Mouse (Mus musculus) thymus, adult 2 months (tissue): ENCODE data around the gene Prkca.

Experiments used
- CTCF ChIP-seq: fragments of 200-500 bp; IDR thresholded peaks from 2 replicates; pipeline ENCODE4 v1.5.1; 2012; ENCODE audit warnings: mild to moderate bottlenecking, control low read depth, low read length, moderate library complexity, borderline replicate concordance; ENCODE audit not compliant: control insufficient read depth, poor library complexity, insufficient read depth; ENCODE audit errors: extremely low read depth
- POLR2A ChIP-seq: fragments of 200-500 bp; IDR thresholded peaks from 2 replicates; pipeline ENCODE4 v1.6.1; 2012; ENCODE audit warnings: mild to moderate bottlenecking, low read length, control low read depth, moderate library complexity; ENCODE audit not compliant: control insufficient read depth, poor library complexity, insufficient read depth; ENCODE audit errors: extremely low read depth

DNA sequence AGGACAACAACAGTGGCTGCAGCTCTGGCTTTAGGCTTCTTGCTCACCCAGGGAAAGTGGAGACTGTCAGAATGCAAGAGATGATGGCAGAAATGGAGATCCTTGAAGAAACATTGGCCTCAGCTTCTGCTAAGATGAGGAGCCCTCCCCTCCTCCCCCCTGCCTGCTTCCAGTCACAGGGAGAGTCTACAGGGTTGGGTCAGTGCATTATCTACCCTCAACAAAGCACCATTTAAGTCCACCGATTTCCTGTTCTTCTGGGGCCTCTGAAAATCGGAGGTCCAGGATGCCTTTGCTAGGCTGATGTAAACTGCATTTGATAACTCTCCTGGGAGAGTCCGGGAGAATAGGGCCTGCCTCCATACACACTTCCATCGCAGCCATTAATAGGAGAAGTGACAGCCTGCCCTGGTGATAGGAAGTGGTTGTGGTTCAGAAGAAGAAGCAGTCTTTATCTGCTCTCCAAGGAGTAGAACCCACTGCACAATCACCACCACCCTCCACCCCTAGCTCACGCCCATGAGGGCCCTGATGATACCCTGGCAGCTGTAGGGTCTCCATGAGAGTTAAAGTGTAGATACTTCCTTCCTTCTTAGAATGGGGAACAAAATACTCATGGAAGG lies 108.5 kb downstream of the Prkca start:
- TF ChIP-seq CTCF (no peak), POLR2A (no peak)
